Mouse (Mus musculus) cerebellum, adult 9-11 months (tissue): ENCODE data around the gene Mgat5.

Source experiments
- DNase-seq: peaks from one replicate; pipeline ENCODE4 v3.0.0; 2022

Mgat5 gene

GRCm38 (mm10) chr1:127308207-127308725 is 103.5 kb downstream of the Mgat5 start:
- no peak for DNase-seq

- DNase-seq: no peak
Observed at GRCm38 (mm10) chr1:127308989-127309701, 104.3 kb downstream of the Mgat5 start.

- no peak for DNase-seq
Observed at GRCm38 (mm10) chr1:127310011-127310410, 105.2 kb downstream of the Mgat5 start.

GRCm38 (mm10) chr1:127310703-127311102 is 105.9 kb downstream of the Mgat5 start:
- no peak for DNase-seq

- no peak for DNase-seq
Observed at GRCm38 (mm10) chr1:127313652-127314350, 109.0 kb downstream of the Mgat5 start.

GRCm38 (mm10) chr1:127315763-127316627 is 111.2 kb downstream of the Mgat5 start:
- no peak for DNase-seq

- no peak for DNase-seq
Observed at GRCm38 (mm10) chr1:127316651-127317050, 111.8 kb downstream of the Mgat5 start.

- DNase-seq: no peak
Observed at GRCm38 (mm10) chr1:127317541-127317940, 112.7 kb downstream of the Mgat5 start.

- DNase-seq: no peak
Observed at GRCm38 (mm10) chr1:127318486-127318885, 113.7 kb downstream of the Mgat5 start.

GRCm38 (mm10) chr1:127319768-127320167 is 115.0 kb downstream of the Mgat5 start:
- no peak for DNase-seq

GRCm38 (mm10) chr1:127320956-127321355 is 116.1 kb downstream of the Mgat5 start:
- no peak for DNase-seq

- no peak for DNase-seq
Observed at GRCm38 (mm10) chr1:127321638-127322037, 116.8 kb downstream of the Mgat5 start.

- no peak for DNase-seq
Observed at GRCm38 (mm10) chr1:127322169-127322805, 117.5 kb downstream of the Mgat5 start.

- DNase-seq: no peak
Observed at GRCm38 (mm10) chr1:127325601-127326198, 120.9 kb downstream of the Mgat5 start.

GRCm38 (mm10) chr1:127327773-127328172 is 123.0 kb downstream of the Mgat5 start:
- DNase-seq: no peak

- DNase-seq: peak; percentile 28
Observed at GRCm38 (mm10) chr1:127328354-127328875, 123.6 kb downstream of the Mgat5 start.

- no peak for DNase-seq
Observed at GRCm38 (mm10) chr1:127329810-127330209, 125.0 kb downstream of the Mgat5 start.

- DNase-seq: no peak
Observed at GRCm38 (mm10) chr1:127337740-127338139, 132.9 kb downstream of the Mgat5 start.

GRCm38 (mm10) chr1:127338833-127339487 is 134.1 kb downstream of the Mgat5 start:
- peak; percentile 79 for DNase-seq

- peak; percentile 56 for DNase-seq
Observed at GRCm38 (mm10) chr1:127340296-127340695, 135.5 kb downstream of the Mgat5 start.

- no peak for DNase-seq
Observed at GRCm38 (mm10) chr1:127344913-127345312, 140.1 kb downstream of the Mgat5 start.
